ENCODE assay signal across 14 mouse cellular contexts in genomic region chr6:17968467-17969144, GRCm38 (mm10).
DNase-seq lines count a peak whose midpoint lies in the region; ATAC-seq and TF ChIP-seq lines count a peak whose summit lies in the region.
"Had no signal": no experiment of that assay in that cellular context is flagged by ENCODE, and none has a peak within 500 bp of the region (broad histone marks: within the 10 kb centered on the region; RNA-seq: fewer than 3 reads in every experiment).

No protein-coding gene starts in this region.

- H3K27ac ChIP-seq in forebrain, embryonic 12.5 days: no peak overlapping the region
- no peak overlapping the region for H3K27ac ChIP-seq in hindbrain, postnatal 0 days
- no peak overlapping the region for H3K27ac ChIP-seq in neural tube, embryonic 13.5 days (replicated peaks)
- H3K27ac ChIP-seq: embryonic facial prominence, embryonic 15.5 days; heart, embryonic 15.5 days had no signal

- no peak overlapping the region for H3K9ac ChIP-seq in forebrain, embryonic 12.5 days
- H3K9ac ChIP-seq in hindbrain, postnatal 0 days (replicated peaks; ENCODE audit: low read length): no peak overlapping the region
- no peak overlapping the region for H3K9ac ChIP-seq in neural tube, embryonic 13.5 days
- H3K9ac ChIP-seq: embryonic facial prominence, embryonic 15.5 days; heart, embryonic 15.5 days had no signal

- no peaks in the 10 kb centered on the region for H3K9me3 ChIP-seq in forebrain, embryonic 12.5 days
- H3K9me3 ChIP-seq in hindbrain, postnatal 0 days (ENCODE audit: low read length): no peaks in the 10 kb centered on the region
- no peaks in the 10 kb centered on the region for H3K9me3 ChIP-seq in neural tube, embryonic 13.5 days
- H3K9me3 ChIP-seq: embryonic facial prominence, embryonic 15.5 days; G1E; heart, embryonic 15.5 days had no signal

- no peaks in the 10 kb centered on the region for H3K4me1 ChIP-seq in forebrain, embryonic 12.5 days
- H3K4me1 ChIP-seq in hindbrain, postnatal 0 days (ENCODE audit: insufficient read depth, low read length): no peaks in the 10 kb centered on the region
- peaks cover 6% of the 10 kb centered on the region for H3K4me1 ChIP-seq in neural tube, embryonic 13.5 days (replicated peaks)
- H3K4me1 ChIP-seq: embryonic facial prominence, embryonic 15.5 days; heart, embryonic 15.5 days had no signal

- H3K36me3 ChIP-seq in forebrain, embryonic 12.5 days (replicated peaks): no peaks in the 10 kb centered on the region
- no peaks in the 10 kb centered on the region for H3K36me3 ChIP-seq in hindbrain, postnatal 0 days (ENCODE audit: insufficient read depth, low read length)
- H3K36me3 ChIP-seq in neural tube, embryonic 13.5 days: no peaks in the 10 kb centered on the region
- H3K36me3 ChIP-seq: embryonic facial prominence, embryonic 15.5 days; G1E; heart, embryonic 15.5 days had no signal

- 69% methylated on average over 1 of the region's 1 CpGs for WGBS in forebrain, embryonic 12.5 days
- WGBS in hindbrain, postnatal 0 days: 39% methylated on average over 1 of the region's 1 CpGs
- 65% methylated on average over 1 of the region's 1 CpGs for WGBS in neural tube, embryonic 13.5 days

- H3K27me3 ChIP-seq in forebrain, embryonic 12.5 days: no peaks in the 10 kb centered on the region
- H3K27me3 ChIP-seq in hindbrain, postnatal 0 days (ENCODE audit: insufficient read depth, low read length): no peaks in the 10 kb centered on the region
- no peaks in the 10 kb centered on the region for H3K27me3 ChIP-seq in neural tube, embryonic 13.5 days
- H3K27me3 ChIP-seq: embryonic facial prominence, embryonic 15.5 days; heart, embryonic 15.5 days had no signal

- intact Hi-C loops in heart, postnatal 25 days (cut with DNase I): no loop called here

- no peak overlapping the region for H3K4me3 ChIP-seq in forebrain, embryonic 12.5 days (replicated peaks)
- no peak overlapping the region for H3K4me3 ChIP-seq in hindbrain, postnatal 0 days (ENCODE audit: low read length)
- H3K4me3 ChIP-seq in neural tube, embryonic 13.5 days: no peak overlapping the region
- H3K4me3 ChIP-seq: embryonic facial prominence, embryonic 15.5 days; heart, embryonic 15.5 days had no signal

- peak; percentile 25 to 60 for DNase-seq in cerebellum, postnatal 14 days
- no peak for DNase-seq in cerebellum, adult 9-11 months
- peak; percentile 77 for DNase-seq in hindbrain, postnatal 0 days (ENCODE audit: low spot score)
- DNase-seq in heart, postnatal 25 days (ENCODE audit: low spot score): no peak
- no peak for DNase-seq in frontal cortex, postnatal 14 days (ENCODE audit: low spot score in 2 of 2)
- no peak for DNase-seq in thymus, adult 18-20 months
- DNase-seq: kidney, adult 9 months; lung, postnatal 10 days; right cerebral cortex, postnatal 4 days had no signal

- H3K4me2 ChIP-seq in forebrain, embryonic 12.5 days: no peak overlapping the region
- no peak overlapping the region for H3K4me2 ChIP-seq in hindbrain, postnatal 0 days (ENCODE audit: low read depth, low read length)
- H3K4me2 ChIP-seq in neural tube, embryonic 13.5 days: no peak overlapping the region
- H3K4me2 ChIP-seq: embryonic facial prominence, embryonic 15.5 days; heart, embryonic 15.5 days had no signal

- peak; percentile 90 for ATAC-seq in forebrain, embryonic 12.5 days (ENCODE audit: low FRiP score)
- peak; percentile 94 for ATAC-seq in hindbrain, postnatal 0 days
- peak; percentile 97 for ATAC-seq in neural tube, embryonic 13.5 days (ENCODE audit: low read depth)

- TF ChIP-seq CTCF in hindbrain, postnatal 0 days (IDR thresholded peaks at IDR 0.05; ENCODE audit: low read depth): no peak

Comparison
In these comparisons a context has a peak if more than half of its experiments do, and no peak if none do; other contexts are left out.
1. DNase-seq: peak in cerebellum, postnatal 14 days (2 of 2) and hindbrain, postnatal 0 days (single experiment); none in cerebellum, adult 9-11 months (single experiment), heart, postnatal 25 days (single experiment), frontal cortex, postnatal 14 days (0 of 2) and thymus, adult 18-20 months (0 of 2).
2. Peak in every context shown above with its lines, with median percentiles within 50 percentile points of each other: ATAC-seq.